Mouse (Mus musculus) kidney, postnatal 25 days (tissue): ENCODE measurements at regions not wholly inside any gene's neighbourhood (a gene's known extent, or its start where the extent isn't known, plus 50 kb on each side); places are given as distances from the start of the nearest gene placed in this dataset.
A peak's percentile ranks its signal among the peaks of the same experiment; 100 is the strongest.

ENCODE experiments used
- DNase-seq, 2 experiments: peaks; one replicate each; pipeline ENCODE4 v3.0.0; 2021; ENCODE audit warnings: mixed read lengths in 2 of 2

DNA sequence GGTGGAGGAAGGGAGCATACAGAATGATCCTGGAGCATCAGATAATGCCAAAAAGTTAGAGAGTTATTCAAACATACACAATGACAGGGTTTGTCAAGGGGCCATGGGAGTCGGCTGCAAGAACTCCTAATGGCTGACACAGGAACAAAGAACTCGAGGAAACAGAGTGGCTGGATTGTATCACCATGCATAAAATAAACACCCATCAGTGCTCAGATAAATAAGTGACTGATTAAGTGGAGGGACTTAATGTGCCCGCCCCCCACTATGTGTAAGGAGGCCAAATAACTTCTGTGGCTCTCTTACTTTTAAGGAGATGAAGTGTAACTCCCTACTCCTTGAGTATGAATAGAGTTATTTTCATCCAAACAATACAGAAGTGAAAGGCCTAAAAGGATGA, 220.1 kb upstream of the 9630041A04Rik start:
- DNase-seq, result no peak

DNA sequence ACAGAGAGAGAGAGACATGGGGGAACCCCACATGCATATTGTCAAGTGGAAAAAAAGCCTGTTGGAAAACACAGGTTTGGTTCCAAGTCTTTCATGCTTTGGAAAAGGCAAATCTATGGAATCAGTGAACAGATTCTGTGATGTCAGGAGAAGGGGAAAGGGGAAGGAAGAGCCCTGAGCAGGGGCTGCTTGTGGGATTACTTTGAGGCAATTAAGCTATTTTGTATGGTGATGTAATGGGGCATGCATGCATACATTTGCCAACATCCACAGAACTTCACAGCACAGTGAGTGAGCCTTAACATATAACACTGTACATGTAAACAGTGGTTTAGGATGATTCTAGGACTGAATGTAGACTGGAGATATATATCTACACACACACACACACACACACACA, 221.0 kb upstream of the 9630041A04Rik start:
- no peak for DNase-seq

DNA sequence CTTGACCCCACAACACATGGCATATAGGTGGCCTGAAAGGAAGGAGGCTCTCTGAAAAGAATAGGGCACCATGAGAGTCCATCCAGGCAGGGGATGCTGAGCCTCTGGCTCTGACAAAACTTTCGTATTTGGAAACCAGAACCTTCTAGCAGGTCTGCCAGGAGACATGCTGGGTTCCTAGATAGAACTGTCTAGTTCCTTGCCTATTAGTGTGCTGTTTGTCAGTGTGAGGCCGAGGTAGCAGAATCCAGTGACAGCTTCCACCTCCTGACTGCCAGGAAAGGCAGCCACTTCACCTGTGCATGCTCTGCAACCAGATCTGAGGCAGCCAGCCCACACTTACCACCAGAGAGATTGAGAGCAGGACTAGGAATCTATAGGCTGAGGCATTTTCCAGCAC, 245.4 kb upstream of the 9630041A04Rik start:
- DNase-seq, result no peak

DNA sequence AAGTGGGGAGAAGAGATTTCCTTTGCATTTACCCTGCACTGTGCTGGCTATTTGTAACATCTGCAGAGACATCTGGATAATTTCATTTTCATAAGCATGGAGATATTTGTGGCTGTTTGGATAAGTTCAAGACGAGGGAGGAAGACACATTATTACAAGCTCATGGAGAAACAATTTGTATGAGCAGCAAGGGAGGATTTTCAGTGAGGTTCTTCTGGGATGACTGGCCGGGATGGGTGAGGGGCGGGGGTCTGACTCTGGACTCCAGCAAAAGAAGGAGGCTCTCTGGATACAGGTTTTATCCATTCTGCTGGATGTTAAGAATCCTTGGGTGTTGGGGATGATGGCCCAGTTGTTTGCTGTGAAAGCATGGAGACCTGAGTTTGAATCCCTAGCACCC, 246.5 kb upstream of the 9630041A04Rik start:
- DNase-seq, result no peak

DNA sequence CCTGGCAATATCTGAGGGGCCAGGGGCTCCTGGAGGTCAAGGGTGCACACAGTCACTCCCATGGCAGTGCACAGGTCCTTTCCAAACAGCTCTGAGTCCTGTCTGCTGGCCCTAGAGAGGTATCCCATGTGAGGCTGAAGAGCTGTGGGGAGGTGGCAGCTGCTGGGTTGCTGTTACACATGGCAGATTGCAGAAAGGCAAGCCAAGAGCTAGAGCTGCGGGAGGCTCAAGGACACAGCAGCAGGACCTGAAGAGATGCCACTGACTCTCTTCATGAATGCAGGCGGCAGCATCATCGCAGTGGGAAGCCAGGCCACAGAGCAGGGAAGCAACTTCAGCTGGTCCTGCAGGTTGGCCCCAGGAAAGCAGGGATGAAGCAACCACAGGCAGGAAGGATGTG, 247.7 kb upstream of the 9630041A04Rik start:
- DNase-seq, result no peak

DNA sequence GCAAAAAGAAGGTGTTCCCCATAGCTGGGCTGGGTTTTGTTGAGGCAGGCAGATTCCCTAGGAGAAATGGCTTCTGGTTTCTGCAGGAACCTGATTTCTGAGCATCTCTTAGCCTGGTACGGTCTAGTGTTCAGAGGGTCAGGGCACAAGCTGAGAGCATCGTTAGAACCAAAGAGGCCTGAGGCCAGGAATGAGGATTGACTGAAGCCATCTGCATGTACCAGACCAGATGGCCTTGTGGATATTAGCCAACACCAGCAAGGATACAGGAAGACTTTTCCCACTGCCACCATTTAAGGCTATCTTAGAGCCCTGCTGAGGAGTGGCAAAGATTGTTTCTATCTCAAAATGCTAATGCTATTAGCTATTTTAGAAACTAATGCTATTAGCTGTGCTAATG, 248.2 kb upstream of the 9630041A04Rik start:
- no peak for DNase-seq

DNA sequence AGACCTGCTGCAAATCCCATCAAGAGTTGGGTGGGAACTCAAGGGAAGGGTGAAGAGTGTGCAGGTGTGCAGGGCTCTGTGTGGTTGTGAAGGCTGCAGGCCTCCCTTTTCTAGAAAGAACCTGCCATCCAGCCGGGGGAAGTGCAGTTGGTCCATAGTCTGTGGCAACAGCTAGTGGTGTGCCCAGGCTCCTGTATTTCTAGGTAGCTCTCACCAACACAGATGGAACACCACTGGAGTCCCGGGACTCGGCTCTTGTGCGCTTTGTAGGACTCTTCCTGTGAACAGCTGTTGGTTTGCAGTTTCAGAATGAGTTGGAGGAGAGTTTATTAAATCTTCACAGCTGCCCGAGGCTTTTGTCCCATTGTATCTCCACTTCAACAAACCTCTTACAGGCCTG, 248.7 kb upstream of the 9630041A04Rik start:
- no peak for DNase-seq

DNA sequence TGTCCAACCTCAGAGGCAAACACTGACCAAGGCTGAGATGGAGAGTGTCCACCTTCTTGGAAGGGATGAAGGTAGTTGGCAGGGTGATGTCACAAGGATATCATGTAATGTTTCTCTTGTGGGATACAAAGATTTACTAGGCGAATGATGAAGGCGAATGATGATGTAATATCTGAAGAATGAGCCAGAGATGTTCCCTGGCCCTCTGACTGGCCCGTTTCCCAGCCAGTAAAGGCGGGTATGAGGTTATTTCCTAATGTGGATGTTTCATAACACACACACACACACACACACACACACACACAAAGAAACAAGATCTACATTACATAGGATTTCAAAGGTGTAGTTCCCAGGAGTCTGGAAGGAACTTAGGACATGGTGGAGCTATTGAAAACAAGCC, 249.1 kb upstream of the 9630041A04Rik start:
- DNase-seq, result no peak

DNA sequence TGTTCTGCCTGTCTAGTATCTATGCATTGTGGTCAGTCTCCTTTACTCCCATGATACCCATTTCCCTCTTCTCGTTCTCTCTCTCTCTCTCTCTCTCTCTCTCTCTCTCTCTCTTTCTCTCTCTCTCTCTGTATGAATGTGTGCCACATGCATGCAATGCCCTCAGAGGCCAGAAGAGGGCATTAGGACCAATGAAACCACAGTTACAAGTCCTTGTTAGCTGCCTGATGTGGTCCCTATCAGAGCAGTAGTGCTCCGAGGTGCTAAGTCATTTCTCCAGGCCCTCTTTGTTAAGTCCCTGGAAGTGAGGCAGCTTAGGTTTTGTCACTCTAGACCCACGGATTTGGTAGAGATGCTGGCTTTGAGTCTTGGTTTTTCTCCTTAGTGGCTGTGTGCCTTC, 250.2 kb upstream of the 9630041A04Rik start:
- peak in 1 of 2 experiments; percentile 28 for DNase-seq

DNA sequence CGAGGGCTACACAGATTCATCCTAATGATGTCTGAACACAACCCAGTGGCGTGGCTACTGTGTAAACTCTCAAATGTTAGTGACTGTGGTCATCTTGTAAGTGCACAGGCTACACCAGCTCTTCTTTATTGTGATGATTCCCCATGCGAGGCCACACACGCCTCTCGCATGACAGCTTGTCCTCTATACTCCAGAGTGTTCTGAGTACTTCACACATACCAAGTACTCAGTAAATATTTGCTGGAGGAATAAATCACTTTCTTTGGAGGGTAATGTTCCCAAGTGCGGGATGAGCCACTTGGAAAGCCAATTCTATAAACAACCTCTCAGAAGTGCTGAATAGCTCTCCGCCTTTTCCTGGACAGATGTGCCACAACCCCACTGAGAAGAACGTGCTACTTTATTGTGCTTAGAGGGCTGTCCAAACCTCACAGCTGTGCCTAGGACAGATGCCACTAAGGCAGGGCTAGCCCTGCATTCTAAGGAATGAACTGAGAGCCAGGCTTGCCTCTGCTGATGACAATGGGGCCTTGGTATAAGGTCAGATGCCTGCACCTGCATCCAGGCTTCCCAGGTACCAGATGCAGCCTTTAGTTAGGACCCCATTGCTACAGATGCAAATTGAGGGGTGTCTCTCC, 250.7 kb upstream of the 9630041A04Rik start:
- no peak for DNase-seq

DNA sequence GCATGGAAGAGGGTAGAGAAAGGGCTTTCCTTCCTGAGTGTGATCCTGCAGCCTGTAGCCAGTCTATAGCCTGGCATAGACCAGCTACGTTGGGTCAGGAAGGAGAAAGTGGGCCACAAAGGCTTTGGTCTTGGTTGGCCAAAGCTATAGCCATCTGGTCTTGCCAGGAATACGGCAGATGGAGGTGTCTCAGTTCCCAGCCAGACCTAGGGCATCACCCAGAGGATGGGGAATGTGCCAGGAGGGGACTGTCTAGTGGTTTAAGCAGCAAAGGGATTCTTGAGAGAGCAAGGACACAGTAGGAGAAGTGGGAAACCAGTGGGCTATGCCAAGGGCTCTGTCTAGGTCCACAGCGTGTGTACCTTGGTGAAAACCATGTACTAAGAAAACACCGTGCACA, 251.3 kb upstream of the 9630041A04Rik start:
- DNase-seq, result no peak

DNA sequence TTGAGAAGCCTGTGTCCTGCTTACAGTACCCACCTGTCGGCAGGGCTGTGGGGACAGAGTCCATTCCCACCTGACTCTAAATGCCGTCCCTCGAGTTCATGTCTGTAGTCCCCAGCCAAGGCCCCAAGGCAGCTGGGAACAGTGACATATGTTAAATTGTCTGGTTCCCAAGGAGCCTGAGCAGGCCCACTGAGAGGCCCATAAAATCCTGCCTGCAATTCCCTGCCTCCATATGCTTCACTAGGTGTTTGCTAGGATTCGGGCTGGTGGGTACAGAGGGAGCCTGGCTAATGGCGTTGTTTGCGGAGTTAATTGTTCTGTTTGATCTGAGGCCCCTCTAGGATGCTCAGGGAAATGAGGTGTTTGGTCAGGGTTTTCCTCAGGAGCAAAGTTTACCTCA, 258.8 kb upstream of the 9630041A04Rik start:
- no peak for DNase-seq

DNA sequence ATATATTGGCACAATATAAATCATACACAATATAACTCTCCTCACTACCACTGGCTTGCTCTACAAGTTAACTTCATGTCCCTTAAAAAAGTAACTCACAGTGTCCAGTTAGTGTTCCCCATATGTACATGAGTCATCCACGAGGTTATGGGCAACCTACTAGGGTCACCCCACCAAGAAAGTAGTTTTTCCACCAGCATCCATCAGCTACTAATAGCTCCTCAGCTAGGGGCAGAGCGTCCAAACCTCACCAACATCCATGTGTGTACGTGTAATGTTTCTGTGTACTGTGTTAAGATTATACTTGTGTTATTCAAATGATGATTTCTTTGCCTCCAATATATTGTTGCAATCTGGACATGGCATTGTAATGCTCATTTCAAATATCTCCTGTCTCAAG, 264.7 kb upstream of the 9630041A04Rik start:
- DNase-seq, result no peak

DNA sequence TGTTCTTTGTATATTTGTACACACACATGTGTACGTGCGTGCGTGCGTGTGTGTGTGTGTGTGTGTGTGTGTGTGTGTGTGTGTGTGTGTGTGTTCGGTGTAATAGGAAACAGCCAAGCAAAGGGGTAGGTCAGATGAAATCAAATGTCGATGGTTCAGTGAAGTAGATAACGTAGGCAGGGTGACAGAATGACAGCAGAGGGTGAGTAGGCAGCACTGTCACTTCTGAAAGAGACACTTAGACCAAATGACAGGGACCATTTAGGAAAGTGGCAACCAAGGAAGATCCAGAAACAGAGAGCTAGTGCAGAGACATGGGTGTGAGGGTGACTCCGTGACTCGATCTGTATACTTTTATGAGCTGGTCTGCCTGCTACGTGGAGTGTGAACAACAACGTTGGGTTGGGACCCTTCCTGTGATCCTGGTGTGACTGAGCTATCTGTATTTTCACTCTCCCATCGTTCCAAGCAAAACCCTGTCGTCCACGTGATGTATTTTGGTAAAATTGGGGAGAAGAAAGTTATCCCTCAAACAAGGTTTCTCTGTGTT, 266.5 kb upstream of the 9630041A04Rik start:
- DNase-seq, result no peak

DNA sequence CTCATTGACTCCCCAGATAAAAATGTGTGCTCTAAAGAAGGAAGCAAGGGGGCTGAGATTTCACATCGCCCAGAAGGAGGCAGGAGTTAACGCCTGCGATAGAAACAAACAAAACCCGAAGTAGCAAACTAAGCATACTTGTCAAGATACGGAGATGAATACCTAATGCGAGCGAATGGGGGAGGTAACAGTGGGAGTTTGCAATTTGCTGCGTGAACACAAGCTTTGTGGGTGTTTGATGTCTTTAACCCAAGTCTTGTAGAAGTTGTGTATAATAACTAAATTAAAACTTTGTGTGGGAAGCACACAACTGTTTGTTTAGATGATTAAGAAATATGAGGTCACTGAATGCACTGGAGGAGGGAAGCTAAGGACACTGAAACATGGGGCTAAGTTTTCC, 269.0 kb upstream of the 9630041A04Rik start:
- DNase-seq, result no peak

DNA sequence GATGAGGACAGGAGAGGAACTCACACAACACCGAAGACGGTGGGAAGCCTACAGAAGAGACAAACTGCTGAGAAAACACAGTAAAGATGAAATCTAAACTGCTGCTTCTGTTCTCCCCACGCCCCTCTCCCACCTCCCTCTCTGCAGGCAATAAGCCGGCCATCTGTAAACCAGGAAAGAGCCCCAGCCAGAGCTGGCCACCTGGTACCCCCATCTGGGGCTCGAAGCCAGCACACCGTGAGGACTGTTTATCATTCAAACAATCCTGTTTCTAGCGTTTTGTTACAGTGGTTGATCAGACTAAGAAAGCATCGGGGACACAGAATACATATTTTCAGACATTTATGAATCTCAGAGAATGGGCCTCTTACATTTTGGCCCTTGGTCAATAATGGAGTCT, 270.0 kb upstream of the 9630041A04Rik start:
- DNase-seq, result no peak

DNA sequence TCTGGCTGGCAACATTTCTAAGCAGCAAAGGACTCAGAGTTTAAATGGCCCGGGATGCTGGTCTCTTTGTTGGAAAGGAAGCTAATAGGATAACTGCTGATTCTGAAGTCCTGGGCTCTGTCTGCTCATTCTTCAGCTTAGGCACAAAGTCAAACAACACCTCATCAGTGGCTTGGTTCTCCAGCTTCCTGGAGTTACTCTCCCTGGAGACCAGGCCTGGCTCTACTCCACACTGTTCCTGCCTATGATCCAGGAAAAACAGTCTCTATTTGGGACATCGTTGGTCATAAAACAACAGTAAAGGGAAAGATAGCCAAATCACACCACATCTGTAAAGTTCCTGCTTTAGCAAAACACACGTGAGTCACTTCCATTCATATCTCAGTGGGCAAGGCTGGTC, 271.3 kb upstream of the 9630041A04Rik start:
- peak; percentile 41 to 53 for DNase-seq

DNA sequence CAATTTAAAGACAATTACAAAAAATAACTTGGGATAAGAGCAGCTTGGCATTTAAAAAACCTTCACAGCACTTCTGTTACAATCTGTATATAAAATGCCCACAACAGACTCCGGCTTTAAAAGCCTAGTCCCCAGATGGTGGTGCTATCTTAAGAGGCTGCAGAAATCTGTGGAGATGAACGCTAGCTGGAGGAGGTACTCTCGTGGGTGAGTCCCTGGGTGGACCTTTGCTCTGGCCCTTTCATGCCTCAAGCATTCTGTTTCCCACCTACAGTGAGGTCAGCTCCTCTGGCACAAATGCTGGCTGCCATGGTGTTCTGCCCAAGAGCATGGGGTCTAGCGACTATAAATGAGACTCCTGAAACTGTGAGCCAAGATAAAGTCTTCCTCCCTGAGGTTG, 280.6 kb upstream of the 9630041A04Rik start:
- no peak for DNase-seq

DNA sequence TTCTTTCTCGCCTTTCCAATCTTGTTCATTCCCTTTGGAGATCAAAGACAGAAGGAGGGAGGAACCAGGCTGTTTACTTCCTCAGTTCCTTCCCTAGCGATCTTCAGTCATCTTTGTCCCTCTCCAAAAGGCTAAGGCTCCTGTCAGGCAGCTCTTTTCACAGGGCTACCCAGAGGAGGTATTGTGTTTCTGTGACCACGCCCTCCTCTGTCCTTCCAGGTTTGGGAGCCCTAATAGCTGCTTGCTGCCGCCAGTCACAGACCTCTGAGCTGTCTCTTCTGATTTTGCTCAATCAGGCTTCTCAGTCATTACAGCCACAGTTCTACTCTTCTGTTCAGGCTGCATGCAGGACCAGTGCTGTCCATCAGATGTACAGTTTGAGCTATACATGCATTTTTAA, 290.9 kb upstream of the 9630041A04Rik start:
- DNase-seq, result no peak

DNA sequence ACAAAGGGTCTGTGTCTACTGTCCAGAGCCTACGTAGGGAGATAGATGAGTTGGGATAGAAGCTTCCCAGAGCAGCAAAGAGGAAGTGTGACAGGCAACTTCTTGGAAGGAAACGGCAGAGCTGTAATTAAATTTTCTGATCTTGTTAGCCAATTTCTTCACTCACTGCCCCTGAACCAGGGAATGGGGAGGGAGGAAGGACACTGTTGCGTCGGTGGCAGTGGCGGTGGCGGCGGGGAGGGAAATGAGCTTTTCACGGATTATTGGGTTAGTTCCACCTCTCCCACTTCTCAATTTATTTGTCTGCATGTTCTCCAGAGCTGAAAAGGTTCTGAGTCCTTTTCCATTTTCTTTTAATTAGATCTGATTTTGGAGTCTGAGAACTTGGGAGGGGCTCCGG, 298.4 kb upstream of the 9630041A04Rik start:
- no peak for DNase-seq

DNA sequence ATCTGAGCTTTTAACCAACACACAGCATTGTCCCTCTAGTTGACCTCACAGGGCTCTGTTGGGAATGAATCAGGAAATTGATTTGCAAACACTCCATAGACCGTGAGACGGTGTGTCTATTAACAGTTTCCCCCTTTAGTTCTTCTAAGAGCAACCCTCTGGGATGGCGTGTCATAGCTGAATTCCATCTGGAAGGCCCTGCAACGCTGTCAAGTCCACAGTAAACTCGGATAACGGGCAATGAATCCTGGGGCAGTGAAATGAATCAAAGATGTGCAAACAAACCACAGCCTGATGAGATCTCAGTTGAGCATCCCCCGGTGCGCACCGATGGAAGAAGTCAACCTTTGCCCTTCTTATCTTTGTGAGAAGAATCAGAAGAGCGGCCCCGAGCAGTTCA, 302.3 kb upstream of the 9630041A04Rik start:
- no peak for DNase-seq

DNA sequence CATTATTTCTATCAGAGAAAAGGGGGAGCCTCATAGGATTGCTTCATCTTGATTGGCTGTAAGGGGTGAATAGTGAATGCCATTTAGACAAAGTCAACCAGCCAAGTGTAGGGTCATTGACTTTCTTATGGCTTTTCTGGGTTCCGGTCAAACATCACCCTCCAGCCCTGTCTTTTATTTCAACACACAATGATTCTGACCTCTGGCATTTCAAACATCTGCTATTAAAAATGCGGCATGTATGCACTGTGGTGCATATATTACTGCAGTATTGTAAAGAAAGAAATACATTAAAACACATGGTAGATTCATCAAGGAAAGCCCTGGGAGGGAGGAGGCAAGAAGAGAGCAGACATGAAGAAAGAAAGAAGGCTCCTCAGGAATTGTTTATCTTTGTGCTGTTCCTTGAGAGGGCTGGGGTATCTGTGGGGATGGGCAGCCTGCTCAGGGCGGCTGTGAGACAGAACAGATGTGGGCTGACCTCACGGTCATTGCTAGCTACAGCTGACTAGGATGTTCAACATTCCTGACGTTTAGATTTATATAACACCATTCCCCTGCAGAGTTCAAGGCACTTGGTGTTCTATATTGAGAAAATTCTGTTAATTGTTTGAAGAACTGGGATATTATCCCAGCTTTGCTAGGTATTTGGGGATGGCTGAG, 303.5 kb upstream of the Ppp2r3a start:
- no peak for DNase-seq

DNA sequence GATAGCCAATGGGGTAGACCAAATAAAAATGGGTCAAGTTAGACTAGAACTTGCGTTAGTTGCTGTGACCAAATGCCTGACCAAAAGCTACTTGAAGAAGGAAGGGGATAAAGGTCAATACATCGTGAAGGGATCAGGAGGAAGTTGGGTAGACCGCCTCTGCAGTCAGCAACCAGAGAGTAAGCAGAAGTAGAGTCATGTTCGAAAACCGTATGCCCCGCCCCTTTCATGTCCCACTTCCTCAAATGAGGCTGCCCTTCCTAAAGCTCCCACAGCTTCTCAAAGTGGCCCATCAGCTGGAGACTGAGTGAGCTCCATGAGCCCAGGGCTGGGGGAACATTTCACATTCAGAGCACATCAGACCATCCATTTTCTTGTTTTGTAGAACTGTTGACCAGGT, 301.2 kb upstream of the Ppp2r3a start:
- DNase-seq, result no peak

DNA sequence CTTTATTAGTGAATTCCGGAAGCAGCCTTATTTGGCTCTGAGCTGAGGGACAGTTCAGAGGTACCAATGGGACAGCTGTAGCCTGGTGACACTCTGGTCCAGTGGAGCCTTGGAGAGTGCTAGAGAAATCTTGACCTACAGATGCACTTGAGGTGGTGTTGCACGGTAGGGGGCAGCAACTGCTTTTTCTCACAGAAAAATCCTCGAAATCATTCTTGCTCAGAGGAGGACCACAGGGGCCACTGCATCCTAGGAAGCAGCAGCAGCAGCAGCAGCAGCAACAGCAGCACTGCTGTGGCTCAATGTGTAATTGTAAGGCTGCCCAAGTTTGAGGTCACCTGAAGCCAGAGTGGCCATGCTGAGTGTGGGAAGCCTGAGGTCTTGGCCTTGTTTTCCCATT, 299.7 kb upstream of the Ppp2r3a start:
- DNase-seq, result no peak
